Mouse (Mus musculus): ENCODE measurements around the gene Stat2.
"Not testable (repeated sequence)": the region's sequence is repeated elsewhere in the genome, so short reads cannot be mapped to it uniquely, and the experiment has no call there.

The Stat2 gene

GRCm38 (mm10) chr10:128259946-128260345, 10.4 kb upstream of the Stat2 start:
- DNase-seq = no peak

GRCm38 (mm10) chr10:128260376-128260775, 10.0 kb upstream of the Stat2 start:
- not testable (repeated sequence) for DNase-seq

- DNase-seq = no peak
Observed at GRCm38 (mm10) chr10:128262300-128262699, 8.1 kb upstream of the Stat2 start.

- DNase-seq = no peak
Observed at GRCm38 (mm10) chr10:128263393-128264310, 6.7 kb upstream of the Stat2 start.

GRCm38 (mm10) chr10:128268371-128268770, 2.0 kb upstream of the Stat2 start, which contains the start of gene Apof:
Gene Apof (plus strand): TSS chr10:128268671.
- no peak for DNase-seq

GRCm38 (mm10) chr10:128269206-128269910, 1.0 kb upstream of the Stat2 start:
- no peak for DNase-seq

- peak in 1 of 2 experiments; percentile 46 for DNase-seq
Observed at GRCm38 (mm10) chr10:128270866-128271265, 507 bp downstream of the Stat2 start.

GRCm38 (mm10) chr10:128271883-128272282, 1.5 kb downstream of the Stat2 start:
- DNase-seq = no peak

- not testable (repeated sequence) for DNase-seq
Observed at GRCm38 (mm10) chr10:128272819-128273439, 2.6 kb downstream of the Stat2 start.

GRCm38 (mm10) chr10:128275374-128275773, 5.0 kb downstream of the Stat2 start:
- DNase-seq = not testable (repeated sequence)

GRCm38 (mm10) chr10:128278158-128278557, 7.8 kb downstream of the Stat2 start:
- peak in 1 of 2 experiments; percentile 52 for DNase-seq

GRCm38 (mm10) chr10:128280943-128281342, 10.6 kb downstream of the Stat2 start:
- DNase-seq = no peak

- DNase-seq = no peak
Observed at GRCm38 (mm10) chr10:128281682-128282081, 11.3 kb downstream of the Stat2 start.

GRCm38 (mm10) chr10:128282886-128283450, 12.6 kb downstream of the Stat2 start:
- peak in 1 of 2 experiments; percentile 59 for DNase-seq

GRCm38 (mm10) chr10:128283604-128284579, 13.5 kb downstream of the Stat2 start:
- DNase-seq = peak; percentile 98

- DNase-seq = peak in 1 of 2 experiments; percentile 47
Observed at GRCm38 (mm10) chr10:128290594-128290993, 20.2 kb downstream of the Stat2 start.

GRCm38 (mm10) chr10:128296370-128297090, 26.2 kb downstream of the Stat2 start:
- peak; percentile 50 to 65 for DNase-seq

- peak; percentile 81 to 87 for DNase-seq
Observed at GRCm38 (mm10) chr10:128297221-128297620, 26.9 kb downstream of the Stat2 start.

- DNase-seq = peak; percentile 69 to 72
Observed at GRCm38 (mm10) chr10:128297622-128298021, 27.3 kb downstream of the Stat2 start.

GRCm38 (mm10) chr10:128298243-128298642, 27.9 kb downstream of the Stat2 start:
- DNase-seq = no peak

GRCm38 (mm10) chr10:128298702-128299171, 28.4 kb downstream of the Stat2 start, which contains the start of gene Il23a:
Gene Il23a (minus strand): TSS chr10:128298752.
- no peak for DNase-seq
